Mouse (Mus musculus) embryonic facial prominence, embryonic 11.5 days (tissue): ENCODE data around the gene Il10. TPM values are rescaled to one million over a fixed set of nuclear protein-coding genes. Genes with fewer than 3 reads are reported as not detected.

Experiments used
- ATAC-seq: fragments of 200-750 bp; cut with Nextera tagmentation; replicated peaks from 2 replicates; pipeline ENCODE4 v1.8.0; 2017; ENCODE audit warnings: low read depth; ENCODE audit not compliant: insufficient number of reproducible peaks, low FRiP score, low TSS enrichment
- DNase-seq: peaks from one replicate; pipeline ENCODE4 v3.0.0-alpha.2; 2015; ENCODE audit warnings: low spot score
- H3K27ac ChIP-seq: fragments of 300-500 bp; sonication (generic); replicated peaks from 2 replicates; pipeline ENCODE4 v1.5.1; 2014; ENCODE audit warnings: mild to moderate bottlenecking, low read depth, low read length, control low read depth
- H3K27me3 ChIP-seq: fragments of 300-500 bp; sonication (generic); 2 replicates; pipeline ENCODE4 v1.6.1; 2014; ENCODE audit warnings: mild to moderate bottlenecking, low read length, moderate library complexity, mixed read lengths; ENCODE audit not compliant: control insufficient read depth, insufficient read depth
- H3K36me3 ChIP-seq: fragments of 300-500 bp; sonication (generic); replicated peaks from 2 replicates; pipeline ENCODE4 v1.6.1; 2014; ENCODE audit warnings: low read depth, mild to moderate bottlenecking, low read length, moderate library complexity, mixed read lengths; ENCODE audit not compliant: control insufficient read depth, insufficient read depth
- H3K4me1 ChIP-seq: fragments of 300-500 bp; sonication (generic); 2 replicates; pipeline ENCODE4 v1.6.1; 2014; ENCODE audit warnings: low read length, mixed read lengths; ENCODE audit not compliant: control insufficient read depth, insufficient read depth
- H3K4me2 ChIP-seq: fragments of 300-500 bp; sonication (generic); 2 replicates; pipeline ENCODE4 v1.6.1; 2014; ENCODE audit warnings: low read depth, mild to moderate bottlenecking, control low read depth, low read length, moderate library complexity
- H3K4me3 ChIP-seq: fragments of 300-500 bp; sonication (generic); 2 replicates; pipeline ENCODE4 v1.5.1; 2014; ENCODE audit warnings: low read depth, low read length, control low read depth
- H3K9ac ChIP-seq: fragments of 300-500 bp; sonication (generic); replicated peaks from 2 replicates; pipeline ENCODE4 v1.6.1; 2014; ENCODE audit warnings: mild to moderate bottlenecking, control low read depth, low read length
- H3K9me3 ChIP-seq: fragments of 300-500 bp; sonication (generic); replicated peaks from 2 replicates; pipeline ENCODE4 v1.6.1; 2016; ENCODE audit warnings: mild to moderate bottlenecking, low read length, inconsistent platforms, mixed read lengths; ENCODE audit not compliant: control insufficient read depth
- WGBS: fragments of 180-500 bp; shearing (Covaris S2); extraction: QIAGEN DNeasy Blood & Tissue Kit; methylation state at CpG from one replicate; pipeline ENCODE4 v1.1.7; 2014; 5-methylcytosine and 5-hydroxymethylcytosine counted together
- polyA plus RNA-seq: library from polyadenylated mRNA; unstranded; fragments of >200 nt; fragmentation: Nextera tagmentation; extraction: Ambion mirVana; gene quantifications from 2 replicates; pipeline ENCODE4 v1.2.1, GENCODE M21; 2014

The Il10 gene
- polyA plus RNA-seq, 1 experiment from 2014 or later = not detected

DNA sequence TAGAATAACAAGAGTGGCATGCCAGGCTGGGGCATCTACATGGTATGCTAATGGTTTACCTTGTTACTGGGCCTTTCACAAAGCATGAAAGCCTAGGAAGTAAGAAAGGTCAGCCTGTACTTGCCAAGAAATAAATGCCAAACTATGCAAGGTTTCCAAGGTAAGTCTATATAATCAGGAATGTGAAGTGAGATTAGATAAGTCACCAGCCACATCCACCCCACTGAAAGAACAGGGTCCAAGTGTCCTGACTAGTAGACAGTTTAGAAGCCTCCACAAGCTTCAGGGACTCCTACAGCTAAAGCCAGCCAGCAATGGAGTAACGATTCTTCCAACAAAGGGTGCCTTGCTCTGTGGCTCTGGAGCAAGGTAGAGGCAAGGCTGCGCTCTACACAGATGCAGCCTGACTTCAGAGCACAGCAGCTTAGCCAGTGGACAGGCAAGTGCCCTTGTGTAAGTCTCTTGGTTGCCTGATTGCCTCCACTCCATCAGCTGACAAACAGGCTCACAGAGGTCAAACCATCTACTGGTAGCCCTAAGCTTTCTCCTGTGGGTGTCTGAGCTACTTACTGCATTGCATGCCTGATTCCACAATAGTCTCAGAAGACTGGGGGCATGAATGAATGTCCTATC lies 26.2 kb downstream of the Il10 start:
- Histone ChIP-seq H3K4me2 (no peak overlapping the region), H3K27me3 (no peaks in the 10 kb centered on the region), H3K4me3 (no peak overlapping the region), H3K9ac (no peak overlapping the region), H3K9me3 (no peaks in the 10 kb centered on the region), H3K27ac (no peak overlapping the region), H3K4me1 (no peaks in the 10 kb centered on the region), H3K36me3 (no peaks in the 10 kb centered on the region)
- ATAC-seq (no peak), DNase-seq (no peak)
- WGBS = 90% methylated on average over 2 of the region's 2 CpGs

GRCm38 (mm10) chr1:131046607-131047006 lies 27.0 kb downstream of the Il10 start:
- no peak overlapping the region for H3K4me2 ChIP-seq
- H3K4me1 ChIP-seq = no peaks in the 10 kb centered on the region
- H3K27me3 ChIP-seq = no peaks in the 10 kb centered on the region
- H3K9me3 ChIP-seq = no peaks in the 10 kb centered on the region
- WGBS = 84% methylated on average over 10 of the region's 10 CpGs
- H3K27ac ChIP-seq = no peak overlapping the region
- no peak overlapping the region for H3K4me3 ChIP-seq
- DNase-seq (no peak), ATAC-seq (no peak)
- H3K9ac ChIP-seq = no peak overlapping the region
- no peaks in the 10 kb centered on the region for H3K36me3 ChIP-seq

GRCm38 (mm10) chr1:131048121-131048863 lies 28.6 kb downstream of the Il10 start:
- H3K36me3 ChIP-seq = no peaks in the 10 kb centered on the region
- no peak overlapping the region for H3K4me2 ChIP-seq
- no peak overlapping the region for H3K27ac ChIP-seq
- WGBS = 86% methylated on average over 6 of the region's 6 CpGs
- H3K9ac ChIP-seq = no peak overlapping the region
- no peaks in the 10 kb centered on the region for H3K27me3 ChIP-seq
- DNase-seq = no peak
- ATAC-seq = no peak
- H3K4me1 ChIP-seq = no peaks in the 10 kb centered on the region
- no peak overlapping the region for H3K4me3 ChIP-seq
- H3K9me3 ChIP-seq = no peaks in the 10 kb centered on the region

DNA sequence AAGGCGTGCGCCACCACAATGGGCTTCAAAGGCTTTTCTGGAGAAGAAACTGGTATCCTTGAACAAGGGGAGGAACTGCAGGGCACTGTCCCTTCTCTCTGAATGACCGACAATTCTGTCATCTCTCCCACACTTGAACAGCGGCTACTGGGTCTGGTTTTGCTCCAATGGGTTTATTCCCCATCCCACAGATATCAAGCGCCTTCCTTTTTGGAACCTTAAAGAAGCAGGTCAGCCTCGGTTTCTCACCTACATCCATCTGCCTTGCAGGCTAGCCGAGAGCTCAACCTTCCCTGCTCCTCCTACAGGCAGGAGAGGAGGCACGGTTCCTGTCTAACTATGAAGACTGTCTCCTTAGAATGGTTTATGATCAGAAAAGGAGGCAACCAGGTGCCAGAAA lies 29.3 kb downstream of the Il10 start:
- 89% methylated on average over 8 of the region's 8 CpGs for WGBS
- Histone ChIP-seq H3K36me3 (no peaks in the 10 kb centered on the region; the same call in 1 of the 2 replicates), H3K27ac (no peak overlapping the region), H3K4me3 (no peak overlapping the region), H3K4me2 (no peak overlapping the region), H3K4me1 (no peaks in the 10 kb centered on the region), H3K27me3 (no peaks in the 10 kb centered on the region), H3K9me3 (no peaks in the 10 kb centered on the region), H3K9ac (no peak overlapping the region)
- DNase-seq (no peak), ATAC-seq (no peak)

- H3K9ac ChIP-seq = no peak overlapping the region
- no peak overlapping the region for H3K4me3 ChIP-seq
- no peaks in the 10 kb centered on the region; the same call in 1 of the 2 replicates for H3K36me3 ChIP-seq
- WGBS = 74% methylated on average over 5 of the region's 5 CpGs
- no peaks in the 10 kb centered on the region for H3K4me1 ChIP-seq
- no peak for ATAC-seq
- no peaks in the 10 kb centered on the region for H3K27me3 ChIP-seq
- DNase-seq = peak; percentile 25
- no peak overlapping the region for H3K27ac ChIP-seq
- no peaks in the 10 kb centered on the region for H3K9me3 ChIP-seq
- no peak overlapping the region for H3K4me2 ChIP-seq
These were observed 29.7 kb downstream of the Il10 start for GRCm38 (mm10) chr1:131049361-131049806.

DNA sequence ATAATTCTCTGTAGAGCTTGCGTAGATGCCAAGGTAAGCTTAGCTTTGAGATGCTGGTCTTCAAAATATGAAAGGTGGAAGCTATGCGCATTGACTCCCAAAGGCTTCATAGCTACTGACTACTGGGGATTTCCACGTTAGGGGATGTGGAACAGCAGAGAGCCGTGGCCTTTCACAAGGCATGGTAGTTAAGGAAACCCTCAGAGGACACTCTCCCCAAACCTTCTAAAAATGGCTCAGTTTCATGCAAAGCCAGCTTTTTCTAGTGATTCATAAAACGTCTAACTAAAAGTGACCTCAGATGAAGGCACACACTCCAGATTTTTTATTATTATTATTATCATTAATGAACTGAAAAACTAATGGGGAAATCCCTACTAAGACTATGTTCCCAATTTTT lies 30.4 kb downstream of the Il10 start:
- no peak overlapping the region for H3K4me2 ChIP-seq
- no peak overlapping the region for H3K27ac ChIP-seq
- DNase-seq (no peak), ATAC-seq (no peak)
- H3K9ac ChIP-seq = no peak overlapping the region
- no peaks in the 10 kb centered on the region for H3K27me3 ChIP-seq
- 83% methylated on average over 5 of the region's 5 CpGs for WGBS
- no peaks in the 10 kb centered on the region for H3K9me3 ChIP-seq
- H3K36me3 ChIP-seq = peaks cover under 1% of the 10 kb centered on the region; the same call in 1 of the 2 replicates
- H3K4me3 ChIP-seq = no peak overlapping the region
- no peaks in the 10 kb centered on the region for H3K4me1 ChIP-seq

- Histone ChIP-seq H3K4me2 (no peak overlapping the region), H3K27ac (no peak overlapping the region), H3K9me3 (no peaks in the 10 kb centered on the region), H3K4me1 (no peaks in the 10 kb centered on the region), H3K4me3 (no peak overlapping the region), H3K27me3 (no peaks in the 10 kb centered on the region), H3K36me3 (peaks cover 6% of the 10 kb centered on the region), H3K9ac (no peak overlapping the region)
- DNase-seq (no peak), ATAC-seq (no peak)
- WGBS = 78% methylated on average over 5 of the region's 5 CpGs
These were observed 31.0 kb downstream of the Il10 start for GRCm38 (mm10) chr1:131050617-131051016.

DNA sequence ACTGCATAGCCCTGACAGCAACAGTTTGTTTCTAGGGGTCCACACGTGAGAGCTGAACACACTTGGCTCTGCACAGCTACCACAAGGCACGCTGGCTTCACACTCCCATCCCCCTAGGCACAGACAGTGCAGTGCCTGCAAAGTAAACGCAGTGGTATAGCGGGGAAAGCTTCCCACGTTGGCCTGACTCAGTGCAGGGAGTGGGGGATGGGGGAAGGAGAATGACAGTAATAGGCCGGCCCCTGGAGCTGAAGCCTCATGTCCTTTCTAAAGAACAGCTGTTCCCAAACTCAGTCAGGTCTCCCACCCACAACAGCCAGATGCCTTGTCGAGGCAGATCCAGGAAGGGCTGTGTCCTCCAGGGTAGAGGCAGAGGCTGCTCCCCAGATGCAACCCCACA lies 31.4 kb downstream of the Il10 start:
- no peak overlapping the region for H3K9ac ChIP-seq
- no peaks in the 10 kb centered on the region for H3K27me3 ChIP-seq
- H3K27ac ChIP-seq = no peak overlapping the region
- H3K4me1 ChIP-seq = no peaks in the 10 kb centered on the region
- DNase-seq (no peak), ATAC-seq (no peak)
- peaks cover 8% of the 10 kb centered on the region for H3K36me3 ChIP-seq
- H3K4me3 ChIP-seq = no peak overlapping the region
- H3K4me2 ChIP-seq = no peak overlapping the region
- WGBS = 30% methylated on average over 7 of the region's 7 CpGs
- no peaks in the 10 kb centered on the region for H3K9me3 ChIP-seq
